Mouse (Mus musculus) hindbrain, embryonic 11.5 days (tissue): ENCODE data around the gene Syt3. TPM values are rescaled to one million over a fixed set of nuclear protein-coding genes. Genes with fewer than 3 reads are reported as not detected.
A peak's percentile ranks its signal among the peaks of the same experiment; 100 is the strongest.

ENCODE experiments used
- ATAC-seq: fragments of 200-750 bp; cut with Nextera tagmentation; 2 replicates; pipeline ENCODE4 v1.8.0; 2017; ENCODE audit warnings: mild to moderate bottlenecking, moderate TSS enrichment, moderate library complexity; ENCODE audit not compliant: low FRiP score
- DNase-seq: peaks from one replicate; pipeline ENCODE4 v3.0.0-alpha.2; 2015; ENCODE audit warnings: low spot score
- H3K27ac ChIP-seq: fragments of 300-500 bp; sonication (generic); 2 replicates; pipeline ENCODE4 v1.5.1; 2014; ENCODE audit warnings: mild to moderate bottlenecking, low read depth, low read length
- H3K27me3 ChIP-seq: fragments of 300-500 bp; sonication (generic); 2 replicates; pipeline ENCODE4 v1.6.1; 2014; ENCODE audit warnings: mild to moderate bottlenecking, low read length, moderate library complexity, mixed read lengths; ENCODE audit not compliant: control insufficient read depth, insufficient read depth
- H3K36me3 ChIP-seq: fragments of 300-500 bp; sonication (generic); 2 replicates; pipeline ENCODE4 v1.6.1; 2014; ENCODE audit warnings: mild to moderate bottlenecking, low read length, moderate library complexity, mixed read lengths; ENCODE audit not compliant: control insufficient read depth, insufficient read depth
- H3K4me1 ChIP-seq: fragments of 300-500 bp; sonication (generic); replicated peaks from 2 replicates; pipeline ENCODE4 v1.6.1; 2014; ENCODE audit warnings: low read length, mixed read lengths; ENCODE audit not compliant: control insufficient read depth, insufficient read depth
- H3K4me2 ChIP-seq: fragments of 300-500 bp; sonication (generic); replicated peaks from 2 replicates; pipeline ENCODE4 v1.6.1; 2014; ENCODE audit warnings: mild to moderate bottlenecking, low read depth, low read length
- H3K4me3 ChIP-seq: fragments of 300-500 bp; sonication (generic); 2 replicates; pipeline ENCODE4 v1.5.1; 2014; ENCODE audit warnings: low read depth, low read length
- H3K9ac ChIP-seq: fragments of 300-500 bp; sonication (generic); 2 replicates; pipeline ENCODE4 v1.6.1; 2014; ENCODE audit warnings: low read depth, low read length
- H3K9me3 ChIP-seq: fragments of 300-500 bp; sonication (generic); 2 replicates; pipeline ENCODE4 v1.6.1; 2016; ENCODE audit warnings: low read length; ENCODE audit not compliant: control insufficient read depth
- WGBS: fragments of 180-500 bp; shearing (Covaris S2); extraction: QIAGEN DNeasy Blood & Tissue Kit; methylation state at CpG from one replicate; pipeline ENCODE4 v1.1.7; 2014; 5-methylcytosine and 5-hydroxymethylcytosine counted together
- polyA plus RNA-seq: library from polyadenylated mRNA; unstranded; fragments of >200 nt; fragmentation: Nextera tagmentation; extraction: Ambion mirVana; gene quantifications from 2 replicates; pipeline ENCODE4 v1.2.1, GENCODE M21; 2014

The Syt3 gene
- polyA plus RNA-seq, 1 experiment from 2014 or later = 3.5 TPM

DNA sequence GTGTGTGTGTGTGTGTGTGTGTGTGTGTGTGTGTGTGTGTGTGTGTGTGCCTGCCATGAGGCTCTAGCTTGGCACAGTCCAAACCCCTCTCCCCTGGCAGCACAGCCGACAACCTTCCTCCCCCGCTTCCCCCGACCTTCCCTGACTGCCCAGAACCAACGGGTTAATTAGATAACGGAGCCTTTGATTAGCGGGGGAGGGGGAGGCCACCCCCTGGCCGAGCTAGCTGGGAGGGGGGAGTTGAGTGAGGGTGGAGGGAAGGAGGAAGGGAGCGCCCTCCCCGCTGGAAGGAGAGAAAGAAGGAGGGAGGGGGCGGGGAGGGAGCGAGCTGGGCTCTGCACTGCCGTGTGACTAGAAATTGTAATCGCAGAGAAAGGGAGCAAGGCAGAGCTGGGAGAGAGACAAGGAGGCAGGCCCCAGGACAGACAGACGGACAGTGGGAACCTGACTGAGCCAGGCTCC is 57.8 kb downstream of the Syt3 start:
- Histone ChIP-seq H3K4me2 (peak overlapping the region; percentile 98), H3K4me3 (peak overlapping the region; percentile 70), H3K36me3 (peaks cover 8% of the 10 kb centered on the region), H3K27me3 (peaks cover 13% of the 10 kb centered on the region), H3K4me1 (peaks cover 13% of the 10 kb centered on the region), H3K9ac (peak overlapping the region; percentile 98), H3K27ac (peak overlapping the region; percentile 98), H3K9me3 (no peaks in the 10 kb centered on the region)
- peak; percentile 67 for ATAC-seq
- DNase-seq = peak; percentile 75
- under 1% methylated on average over 14 of the region's 14 CpGs for WGBS

DNA sequence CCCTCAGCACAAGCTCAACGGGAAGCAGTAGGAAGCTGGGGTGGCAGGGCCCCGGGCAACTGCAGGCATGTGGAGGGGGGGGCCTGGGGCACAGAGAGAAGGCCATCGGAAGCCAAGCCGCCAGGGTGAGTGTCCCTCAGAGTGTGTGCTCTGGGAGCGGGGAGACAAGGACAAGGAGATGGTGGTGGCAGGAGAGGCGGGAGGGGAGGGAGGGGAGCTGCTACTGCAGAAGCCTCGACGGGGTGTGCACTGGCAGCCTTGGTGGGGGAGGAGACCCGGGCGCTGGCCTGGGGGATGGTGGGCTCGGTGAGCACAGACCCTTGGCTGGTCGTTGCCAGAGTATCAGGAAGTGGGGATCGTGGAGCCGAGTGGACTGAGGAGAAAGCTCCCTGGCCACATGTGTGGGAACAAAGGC is 58.5 kb downstream of the Syt3 start:
- Histone ChIP-seq H3K27me3 (peaks cover 13% of the 10 kb centered on the region), H3K9ac (peak overlapping the region; percentile 98), H3K4me1 (peaks cover 13% of the 10 kb centered on the region), H3K4me3 (peak overlapping the region; percentile 70), H3K9me3 (no peaks in the 10 kb centered on the region), H3K36me3 (peaks cover 8% of the 10 kb centered on the region), H3K27ac (peak overlapping the region; percentile 98), H3K4me2 (peak overlapping the region; percentile 98)
- ATAC-seq (peak; percentile 52), DNase-seq (peak; percentile 71)
- WGBS = under 1% methylated on average over 14 of the region's 14 CpGs

DNA sequence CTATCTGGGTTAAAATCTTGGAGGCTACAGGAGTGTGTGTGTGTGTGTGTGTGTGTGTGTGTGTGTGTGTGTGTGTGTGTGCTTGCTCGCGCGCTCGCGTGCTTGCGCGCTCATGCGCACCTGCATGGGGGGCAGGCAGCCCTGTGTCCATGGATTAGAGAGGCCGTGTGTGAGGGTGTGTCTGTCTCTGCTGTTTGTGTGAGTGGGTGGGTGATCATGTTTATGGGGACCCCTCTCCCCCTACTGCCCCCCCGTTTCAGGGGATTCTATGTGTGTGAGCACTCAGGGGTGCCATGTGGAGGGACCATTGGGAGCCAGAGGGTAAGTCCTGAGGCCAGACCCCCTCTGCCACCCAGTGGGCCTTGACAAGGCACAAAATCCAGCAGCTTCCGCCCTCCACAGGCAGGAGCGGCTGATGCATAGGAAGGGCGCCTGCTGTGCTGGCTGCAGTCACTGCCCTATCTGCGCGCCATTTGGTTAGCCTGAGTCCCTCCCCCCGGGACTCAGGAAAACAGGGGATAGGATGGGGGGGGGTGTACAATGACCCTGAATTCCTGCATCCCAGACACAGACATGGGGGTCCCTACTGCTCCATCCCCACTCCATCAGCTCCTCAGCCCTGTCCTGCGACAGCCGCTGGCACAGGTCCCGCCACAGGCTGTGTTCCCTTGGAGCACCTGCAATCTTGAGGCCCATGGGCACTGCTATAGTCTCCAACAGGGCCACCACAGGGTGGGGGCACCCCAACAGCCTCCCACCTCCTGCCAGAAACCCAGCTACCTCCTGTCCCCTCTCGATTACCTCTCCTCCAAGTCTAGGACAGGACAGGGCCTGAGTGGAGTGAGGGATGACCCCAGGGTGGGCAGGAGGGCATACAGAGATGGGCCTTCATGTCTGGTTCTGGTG is 59.6 kb downstream of the Syt3 start:
- Histone ChIP-seq H3K36me3 (peaks cover 8% of the 10 kb centered on the region), H3K4me2 (peak overlapping the region; percentile 98), H3K9me3 (no peaks in the 10 kb centered on the region), H3K27ac (peak overlapping the region; percentile 98), H3K4me3 (peak overlapping the region; percentile 70), H3K27me3 (peaks cover 13% of the 10 kb centered on the region), H3K4me1 (peaks cover 13% of the 10 kb centered on the region), H3K9ac (peak overlapping the region; percentile 98)
- peak; percentile 66 for DNase-seq
- ATAC-seq = peak; percentile 65
- WGBS = 7% methylated on average over 20 of the region's 20 CpGs

DNA sequence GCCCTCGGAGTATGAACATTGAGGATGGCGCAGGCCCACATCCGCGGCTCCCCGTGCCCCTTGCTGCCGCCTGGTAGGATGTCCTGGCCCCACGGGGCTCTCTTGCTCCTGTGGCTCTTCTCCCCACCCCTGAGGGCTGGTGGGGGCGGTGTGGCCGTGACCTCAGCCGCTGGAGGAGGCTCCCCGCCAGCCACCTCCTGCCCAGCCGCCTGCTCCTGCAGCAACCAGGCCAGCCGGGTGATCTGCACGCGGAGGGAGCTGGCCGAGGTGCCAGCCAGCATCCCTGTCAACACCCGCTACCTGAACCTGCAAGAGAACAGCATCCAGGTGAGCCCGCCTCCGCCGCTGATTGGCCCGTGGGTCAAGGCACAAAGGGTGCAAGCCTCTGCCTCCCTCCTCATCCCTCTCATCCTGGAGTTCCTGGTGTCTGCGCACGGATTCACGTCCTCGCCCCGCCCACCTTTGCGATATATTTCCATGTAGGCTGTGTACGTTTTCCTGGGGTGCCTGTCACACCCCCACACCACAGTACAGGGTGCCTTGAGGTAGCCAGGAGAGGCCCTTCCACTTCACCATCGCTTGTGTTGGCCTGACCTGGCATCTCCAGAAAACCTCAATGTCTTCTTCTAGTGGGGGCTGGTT is 61.1 kb downstream of the Syt3 start:
- Histone ChIP-seq H3K4me1 (peaks cover 13% of the 10 kb centered on the region), H3K9ac (peak overlapping the region; percentile 27; the same call in 1 of the 2 replicates), H3K9me3 (no peaks in the 10 kb centered on the region), H3K27me3 (peaks cover 13% of the 10 kb centered on the region), H3K36me3 (peaks cover 15% of the 10 kb centered on the region), H3K27ac (no peak overlapping the region), H3K4me3 (peak overlapping the region; percentile 19), H3K4me2 (peak overlapping the region; percentile 26)
- WGBS = 20% methylated on average over 29 of the region's 29 CpGs
- DNase-seq (no peak), ATAC-seq (no peak)

DNA sequence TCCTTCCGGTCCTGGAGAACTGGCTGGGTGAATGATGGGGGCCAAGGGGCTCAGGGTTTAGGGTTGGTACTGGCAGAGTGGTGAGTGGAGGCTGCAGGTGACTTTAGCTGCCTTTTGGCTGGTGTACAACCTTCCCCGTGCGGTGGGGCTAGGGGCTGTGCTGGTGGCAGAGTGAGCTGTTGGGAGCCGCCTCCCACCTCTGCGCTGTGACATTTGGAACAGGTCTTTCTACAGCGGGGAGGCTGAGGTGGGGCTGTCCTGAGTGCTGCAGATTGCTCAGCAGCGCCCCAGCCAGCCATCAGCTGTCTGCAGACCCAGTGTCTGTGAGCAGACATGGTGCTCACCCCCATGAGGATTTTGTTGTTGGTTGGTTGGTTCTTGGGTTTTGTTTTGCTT is 61.6 kb downstream of the Syt3 start:
- H3K27me3 ChIP-seq = peaks cover 13% of the 10 kb centered on the region
- ATAC-seq (no peak), DNase-seq (no peak)
- peaks cover 15% of the 10 kb centered on the region for H3K36me3 ChIP-seq
- 32% methylated on average over 7 of the region's 7 CpGs for WGBS
- H3K4me3 ChIP-seq = no peak overlapping the region
- no peaks in the 10 kb centered on the region for H3K9me3 ChIP-seq
- H3K4me2 ChIP-seq = peak overlapping the region; percentile 26
- H3K9ac ChIP-seq = no peak overlapping the region
- H3K4me1 ChIP-seq = peaks cover 13% of the 10 kb centered on the region
- H3K27ac ChIP-seq = no peak overlapping the region

DNA sequence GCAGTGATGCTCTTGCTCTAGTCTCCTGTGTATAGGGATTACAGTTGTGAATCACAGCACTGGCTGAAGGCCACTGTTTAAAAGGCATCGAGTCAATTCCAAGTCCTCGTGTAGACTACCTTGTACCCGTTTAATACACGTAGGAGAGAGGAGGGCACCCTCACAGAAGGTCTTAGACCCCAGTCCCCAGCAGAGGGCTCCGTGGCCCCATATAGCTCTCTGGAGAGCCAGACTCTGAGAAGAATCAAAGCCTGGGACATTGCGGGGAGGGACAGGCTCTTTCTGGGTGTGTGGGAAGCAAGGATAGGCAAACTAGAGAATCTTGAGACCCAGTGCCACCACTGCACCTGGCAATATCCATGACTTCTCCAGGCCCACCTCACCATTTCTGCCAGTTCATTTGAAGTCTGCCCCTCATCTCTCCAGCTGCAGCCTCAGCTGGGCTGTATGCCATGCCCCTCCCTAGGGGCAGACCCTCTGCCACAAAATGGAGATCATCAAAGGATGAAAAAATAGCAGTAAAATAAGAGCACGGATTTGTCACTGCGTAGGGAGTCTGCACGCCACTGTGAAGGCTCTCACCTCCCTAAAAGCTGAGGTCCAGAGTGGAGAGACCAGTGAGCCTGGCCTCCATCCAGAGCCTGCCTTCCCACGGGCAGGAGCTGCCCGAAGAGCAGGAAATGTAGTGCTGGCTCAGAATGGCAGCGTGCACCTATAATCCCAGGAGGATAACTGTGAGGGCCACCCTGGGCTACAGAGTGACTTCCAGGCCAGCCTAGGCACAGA is 62.4 kb downstream of the Syt3 start:
- Histone ChIP-seq H3K36me3 (peaks cover 15% of the 10 kb centered on the region), H3K4me2 (no peak overlapping the region)

More for the DNA sequence above, 62.4 kb downstream of the Syt3 start:
- Histone ChIP-seq H3K4me1 (peaks cover 13% of the 10 kb centered on the region), H3K4me3 (no peak overlapping the region), H3K27ac (no peak overlapping the region), H3K27me3 (peaks cover 13% of the 10 kb centered on the region), H3K9ac (no peak overlapping the region), H3K9me3 (no peaks in the 10 kb centered on the region)
- ATAC-seq = no peak
- DNase-seq = no peak
- WGBS = 57% methylated on average over 12 of the region's 12 CpGs

Other genes starting within 250 kb of the Syt3 start
- not detected in 2 replicates for gene Klk1b16, start 247.3 kb upstream of the Syt3 start, polyA plus RNA-seq
- gene Klk1b24, start 195.9 kb upstream of the Syt3 start, polyA plus RNA-seq = 0.32 TPM in 1 of 2 replicates, not detected in the other
- gene Klk1b3, start 185.9 kb upstream of the Syt3 start, polyA plus RNA-seq = not detected in 2 replicates
- gene Klk1b4, start 176.7 kb upstream of the Syt3 start, polyA plus RNA-seq = not detected in 2 replicates
- not detected in 2 replicates for gene Klk1b5, start 168.2 kb upstream of the Syt3 start, polyA plus RNA-seq
- not detected in 2 replicates for gene Klk1, start 158.7 kb upstream of the Syt3 start, polyA plus RNA-seq
- not detected in 2 replicates for gene Gm36864, start 147.9 kb upstream of the Syt3 start, polyA plus RNA-seq
- gene 1700028J19Rik, start 137.4 kb upstream of the Syt3 start, polyA plus RNA-seq = 0.81 and 1.4 TPM in 2 replicates
- 97.1 and 113 TPM in 2 replicates for gene 2410002F23Rik, start 137.4 kb upstream of the Syt3 start, polyA plus RNA-seq
- not detected in 2 replicates for gene Acp4, start 126.7 kb upstream of the Syt3 start, polyA plus RNA-seq
- not detected in 2 replicates for gene Gm15517, start 122.7 kb upstream of the Syt3 start, polyA plus RNA-seq
- gene Clec11a, start 77.2 kb upstream of the Syt3 start, polyA plus RNA-seq = 2.7 TPM in 2 replicates
- 5.1 and 6.9 TPM in 2 replicates for gene Shank1, start 73.8 kb upstream of the Syt3 start, polyA plus RNA-seq
- gene 1700008O03Rik, start 1.7 kb downstream of the Syt3 start, polyA plus RNA-seq = 1.3 and 1.4 TPM in 2 replicates
- 9.1 and 11.4 TPM in 2 replicates for gene Lrrc4b, start 44.9 kb downstream of the Syt3 start, polyA plus RNA-seq
- gene Aspdh, start 81.3 kb downstream of the Syt3 start, polyA plus RNA-seq = 1.2 and 2.1 TPM in 2 replicates
- 57.3 and 59.1 TPM in 2 replicates for gene Josd2, start 83.9 kb downstream of the Syt3 start, polyA plus RNA-seq
- 90.2 and 97.2 TPM in 2 replicates for gene Emc10, start 112.4 kb downstream of the Syt3 start, polyA plus RNA-seq
- 13.5 and 20.6 TPM in 2 replicates for gene Fam71e1, start 112.5 kb downstream of the Syt3 start, polyA plus RNA-seq
- 0.07 and 0.19 TPM in 2 replicates for gene Mybpc2, start 140.6 kb downstream of the Syt3 start, polyA plus RNA-seq
- not detected in 2 replicates for gene Spib, start 148.0 kb downstream of the Syt3 start, polyA plus RNA-seq
- 40.9 and 43.2 TPM in 2 replicates for gene Pold1, start 164.7 kb downstream of the Syt3 start, polyA plus RNA-seq
- 70.8 and 72.7 TPM in 2 replicates for gene Nr1h2, start 169.8 kb downstream of the Syt3 start, polyA plus RNA-seq
- 0.28 and 0.66 TPM in 2 replicates for gene Napsa, start 188.3 kb downstream of the Syt3 start, polyA plus RNA-seq
- 1.4 and 2.1 TPM in 2 replicates for gene Kcnc3, start 206.6 kb downstream of the Syt3 start, polyA plus RNA-seq